Mouse (Mus musculus) lung, adult 2 months (tissue): Measurements from ENCODE around the gene Esrrg.

Experiments used
- CTCF ChIP-seq: fragments of 200-500 bp; IDR thresholded peaks from 2 replicates; pipeline ENCODE4 v1.5.1; 2011; ENCODE audit warnings: mild to moderate bottlenecking, low read length, control low read depth; ENCODE audit not compliant: insufficient read depth
- POLR2A ChIP-seq: fragments of 200-500 bp; IDR thresholded peaks from 2 replicates; pipeline ENCODE4 v1.6.1; 2011; ENCODE audit warnings: low read depth, mild to moderate bottlenecking, control low read depth, low read length, borderline replicate concordance; ENCODE audit errors: extremely low read depth

DNA sequence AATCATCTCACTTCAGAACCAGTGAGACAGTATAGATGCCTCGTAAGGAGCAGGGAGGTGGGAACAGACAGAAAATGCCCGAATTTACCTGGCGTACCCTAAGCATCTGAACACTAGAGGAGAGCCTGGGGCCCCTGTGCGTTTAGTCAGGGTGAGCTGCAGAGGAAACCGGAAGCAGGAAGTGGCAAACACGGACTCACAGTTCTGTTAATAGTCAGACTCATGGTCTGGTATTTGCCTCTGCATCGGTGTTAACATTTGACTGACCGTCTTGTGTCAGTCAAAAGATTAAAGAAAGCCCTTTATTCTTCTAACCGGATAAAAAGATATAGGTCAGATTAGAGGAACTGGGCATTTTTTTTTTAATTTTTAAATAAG is 367.8 kb downstream of the Esrrg start:
- TF ChIP-seq CTCF (no peak), POLR2A (no peak)
